Mouse (Mus musculus): ENCODE results near the gene N4bp2.

GRCm38 (mm10) chr5:65794202-65794601 lies 30.9 kb downstream of the N4bp2 start:
- TF ChIP-seq CTCF (IDR thresholded peaks at IDR 0.05; ENCODE audit: insufficient read depth, low read depth, low read length) (no peak), POLR2A (IDR thresholded peaks at IDR 0.05; ENCODE audit: insufficient read depth, low read depth, low read length) (no peak)

Measured in olfactory bulb, adult 2 months (tissue).